Mouse (Mus musculus) olfactory bulb, adult 2 months (tissue): ENCODE measurements around the gene Hnf1b.

ENCODE experiments used
- CTCF ChIP-seq: fragments of 200-500 bp; IDR thresholded peaks from 2 replicates; pipeline ENCODE4 v1.5.1; 2012; ENCODE audit warnings: low read depth, mild to moderate bottlenecking, low read length, moderate library complexity; ENCODE audit not compliant: insufficient read depth
- POLR2A ChIP-seq: fragments of 200-500 bp; IDR thresholded peaks from 2 replicates; pipeline ENCODE4 v1.6.1; 2012; ENCODE audit warnings: mild to moderate bottlenecking, low read depth, low read length, moderate library complexity; ENCODE audit not compliant: insufficient read depth

- TF ChIP-seq CTCF (no peak), POLR2A (no peak)
Measured at GRCm38 (mm10) chr11:83913824-83914311, 64.0 kb downstream of the Hnf1b start.
